Mouse (Mus musculus) frontal cortex, adult 2 months (tissue): ENCODE measurements around the gene Decr2. TPM values are rescaled to one million over a fixed set of nuclear protein-coding genes. Genes with fewer than 3 reads are reported as not detected.

ENCODE experiments used
- polyA plus RNA-seq: library from polyadenylated mRNA; depleted of rRNA; stranded (reverse); fragments of >200 nt; gene quantifications from 2 replicates; pipeline ENCODE4 v1.2.3, GENCODE M21; 2012; rRNA removed

Decr2 gene
- polyA plus RNA-seq, 1 experiment, result 41.5 TPM

Other genes with a start within 250 kb of the Decr2 start
- gene Gm20683, start 248.6 kb downstream of the Decr2 start, polyA plus RNA-seq, result 41.5 and 43.1 TPM in 2 replicates
- gene Rhot2, start 245.5 kb downstream of the Decr2 start, polyA plus RNA-seq, result 101 and 122 TPM in 2 replicates
- gene Wdr90, start 228.8 kb downstream of the Decr2 start, polyA plus RNA-seq, result 33.6 and 39.7 TPM in 2 replicates
- gene Mcrip2, start 221.6 kb downstream of the Decr2 start, polyA plus RNA-seq, result 28.8 and 34.5 TPM in 2 replicates
- gene Mettl26, start 215.3 kb downstream of the Decr2 start, polyA plus RNA-seq, result 74.9 and 79.9 TPM in 2 replicates
- gene Wfikkn1, start 209.5 kb downstream of the Decr2 start, polyA plus RNA-seq, result 0.61 and 0.64 TPM in 2 replicates
- 63.6 and 75.2 TPM in 2 replicates for gene Rab40c, start 170.6 kb downstream of the Decr2 start, polyA plus RNA-seq
- 141 and 146 TPM in 2 replicates for gene Pigq, start 145.4 kb downstream of the Decr2 start, polyA plus RNA-seq
- 0.30 and 1.0 TPM in 2 replicates for gene Nhlrc4, start 145.4 kb downstream of the Decr2 start, polyA plus RNA-seq
- 0.40 and 0.54 TPM in 2 replicates for gene A930017K11Rik, start 137.8 kb downstream of the Decr2 start, polyA plus RNA-seq
- 48.5 and 52.9 TPM in 2 replicates for gene Capn15, start 104.5 kb downstream of the Decr2 start, polyA plus RNA-seq
- gene Rab11fip3, start 20.8 kb downstream of the Decr2 start, polyA plus RNA-seq, result 98.1 and 98.7 TPM in 2 replicates
- 9.2 and 10.1 TPM in 2 replicates for gene Nme4, start 5.3 kb upstream of the Decr2 start, polyA plus RNA-seq
- 29.7 and 31.4 TPM in 2 replicates for gene Tmem8, start 23.0 kb upstream of the Decr2 start, polyA plus RNA-seq
- gene Mrpl28, start 33.2 kb upstream of the Decr2 start, polyA plus RNA-seq, result 88.4 and 95.4 TPM in 2 replicates
- 16.9 and 20.5 TPM in 2 replicates for gene Axin1, start 48.4 kb upstream of the Decr2 start, polyA plus RNA-seq
- 0.17 and 0.28 TPM in 2 replicates for gene Pdia2, start 108.8 kb upstream of the Decr2 start, polyA plus RNA-seq
- 87.1 and 90.1 TPM in 2 replicates for gene Rgs11, start 112.6 kb upstream of the Decr2 start, polyA plus RNA-seq
- gene Arhgdig, start 117.4 kb upstream of the Decr2 start, polyA plus RNA-seq, result 132 and 140 TPM in 2 replicates
- gene Fam234a, start 153.9 kb upstream of the Decr2 start, polyA plus RNA-seq, result 20.2 and 21.4 TPM in 2 replicates
- gene Luc7l, start 162.6 kb upstream of the Decr2 start, polyA plus RNA-seq, result 72.2 and 81.6 TPM in 2 replicates